Mouse (Mus musculus) midbrain, embryonic 11.5 days (tissue): ENCODE measurements around the gene Fzd5. TPM values are rescaled to one million over a fixed set of nuclear protein-coding genes. Genes with fewer than 3 reads are reported as not detected.
A peak's percentile ranks its signal among the peaks of the same experiment; 100 is the strongest.

Source experiments
- ATAC-seq: fragments of 200-750 bp; cut with Nextera tagmentation; 2 replicates; pipeline ENCODE4 v1.8.0; 2017; ENCODE audit warnings: moderate TSS enrichment, moderate library complexity; ENCODE audit not compliant: low FRiP score
- DNase-seq: peaks from one replicate; pipeline ENCODE4 v3.0.0; 2015; ENCODE audit warnings: low spot score; ENCODE audit errors: missing footprints
- H3K27ac ChIP-seq: fragments of 300-500 bp; sonication (generic); 2 replicates; pipeline ENCODE4 v1.5.1; 2014; ENCODE audit warnings: low read depth, low read length
- H3K27me3 ChIP-seq: fragments of 300-500 bp; sonication (generic); 2 replicates; pipeline ENCODE4 v1.6.1; 2014; ENCODE audit warnings: mild to moderate bottlenecking, low read length, moderate library complexity, mixed read lengths; ENCODE audit not compliant: control insufficient read depth, insufficient read depth
- H3K36me3 ChIP-seq: fragments of 300-500 bp; sonication (generic); 2 replicates; pipeline ENCODE4 v1.6.1; 2014; ENCODE audit warnings: mild to moderate bottlenecking, low read length, moderate library complexity, mixed read lengths; ENCODE audit not compliant: control insufficient read depth, insufficient read depth
- H3K4me1 ChIP-seq: fragments of 300-500 bp; sonication (generic); 2 replicates; pipeline ENCODE4 v1.6.1; 2014; ENCODE audit warnings: low read length; ENCODE audit not compliant: control insufficient read depth, insufficient read depth
- H3K4me2 ChIP-seq: fragments of 300-500 bp; sonication (generic); 2 replicates; pipeline ENCODE4 v1.6.1; 2014; ENCODE audit warnings: mild to moderate bottlenecking, moderate library complexity
- H3K4me3 ChIP-seq: fragments of 300-500 bp; sonication (generic); 2 replicates; pipeline ENCODE4 v1.5.1; 2014; ENCODE audit warnings: low read depth, low read length
- H3K9ac ChIP-seq: fragments of 300-500 bp; sonication (generic); 2 replicates; pipeline ENCODE4 v1.6.1; 2014; ENCODE audit warnings: low read length
- H3K9me3 ChIP-seq: fragments of 300-500 bp; sonication (generic); 2 replicates; pipeline ENCODE4 v1.6.1; 2016; ENCODE audit warnings: low read length; ENCODE audit not compliant: control insufficient read depth
- WGBS: fragments of 180-500 bp; shearing (Covaris S2); extraction: QIAGEN DNeasy Blood & Tissue Kit; methylation state at CpG from one replicate; pipeline ENCODE4 v1.1.7; 2014; 5-methylcytosine and 5-hydroxymethylcytosine counted together
- polyA plus RNA-seq: library from polyadenylated mRNA; unstranded; fragments of >200 nt; fragmentation: Nextera tagmentation; extraction: Ambion mirVana; gene quantifications from 2 replicates; pipeline ENCODE4 v1.2.1, GENCODE M21; 2014

The Fzd5 gene
- polyA plus RNA-seq: 0.18 and 0.52 TPM in 2 replicates

DNA sequence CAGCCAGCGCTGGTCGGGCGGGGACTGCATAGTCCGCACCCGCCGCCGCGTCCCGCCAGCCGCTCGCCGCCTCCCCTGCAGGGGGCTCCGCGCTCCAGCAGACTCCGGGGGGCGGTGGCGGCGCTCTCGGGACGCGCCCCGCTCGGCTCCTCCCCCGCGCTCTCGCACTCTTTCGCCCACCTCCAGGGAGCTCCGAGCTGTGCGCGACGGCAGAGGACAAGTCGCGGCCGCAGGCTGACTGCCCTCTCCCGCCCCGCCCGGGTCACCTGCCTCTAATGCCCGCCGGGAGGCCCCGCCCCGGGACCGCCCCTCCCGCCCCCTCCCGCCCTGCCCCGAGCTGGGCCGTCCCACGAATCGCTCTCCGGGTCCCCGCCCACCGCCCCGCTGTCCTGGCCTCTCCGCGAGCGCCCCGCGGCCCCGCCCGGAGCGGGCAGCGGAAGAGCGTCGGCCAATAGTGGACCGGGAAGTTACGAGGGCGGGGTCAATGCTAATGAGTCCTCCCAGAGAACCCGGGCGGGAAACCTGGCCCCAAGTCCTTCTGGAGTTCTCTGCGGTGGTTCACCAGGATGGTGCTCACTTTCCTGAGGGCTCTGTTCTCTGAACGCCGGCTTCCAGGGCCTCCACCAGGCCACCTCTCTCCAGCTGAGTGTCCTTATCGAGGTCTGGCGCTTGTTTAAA, at the start of gene Fzd5:
Fzd5 (minus strand) TSS at position 250 of the 678 bp plus-strand sequence.
- H3K9me3 ChIP-seq: no peaks in the 10 kb centered on the region
- peak within 1 kb of the TSS; percentile 97 for H3K4me2 ChIP-seq
- H3K27ac ChIP-seq: no peak within 1 kb of the TSS
- 1% methylated on average over 59 of the region's 73 CpGs for WGBS
- no peaks in the 10 kb centered on the region for H3K36me3 ChIP-seq
- peak within 1 kb of the TSS; percentile 58 for H3K4me3 ChIP-seq
- peak within 1 kb of the TSS; percentile 55 for H3K9ac ChIP-seq
- DNase-seq (peak; percentile 98), ATAC-seq (peak; percentile 94)
- peaks cover 38% of the 10 kb centered on the region for H3K27me3 ChIP-seq
- H3K4me1 ChIP-seq: peaks cover 28% of the 10 kb centered on the region

- H3K4me1 ChIP-seq: 0 out of 2 replicates have a peak, but pooled peaks cover 5% of the 10 kb centered on the region
- no peak for ATAC-seq
- peak; percentile 86 for DNase-seq
- no peak overlapping the region for H3K27ac ChIP-seq
- H3K9ac ChIP-seq: no peak overlapping the region
- no peaks in the 10 kb centered on the region for H3K27me3 ChIP-seq
- 41% methylated on average over 12 of the region's 12 CpGs for WGBS
- H3K9me3 ChIP-seq: no peaks in the 10 kb centered on the region
- H3K36me3 ChIP-seq: no peaks in the 10 kb centered on the region
- H3K4me3 ChIP-seq: no peak overlapping the region
- 0 out of 2 replicates have a peak overlapping the region, but pooled peaks have one; percentile 1 for H3K4me2 ChIP-seq
Measured at GRCm38 (mm10) chr1:64779863-64780262, 42.3 kb upstream of the Fzd5 start.

DNA sequence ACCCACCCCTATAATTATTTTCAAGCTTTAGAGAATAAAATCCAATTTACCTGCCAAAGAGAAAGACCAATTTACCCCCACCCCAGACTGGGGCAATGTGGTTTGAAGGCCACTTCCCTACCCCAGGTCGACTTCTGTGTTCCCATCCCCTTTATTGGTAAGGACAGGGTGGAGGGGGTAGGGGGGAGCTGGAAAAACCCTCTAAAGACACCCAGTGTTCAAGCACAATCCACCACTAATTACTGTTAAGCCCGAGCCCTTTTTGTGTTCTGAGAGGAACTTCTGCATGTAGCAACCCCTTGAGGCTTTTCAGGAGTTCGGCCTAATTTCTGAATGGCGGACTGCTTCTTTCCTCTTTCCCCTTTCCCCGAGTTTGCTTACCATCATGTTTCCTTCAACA, 41.9 kb upstream of the Fzd5 start:
- Histone ChIP-seq H3K4me3 (no peak overlapping the region), H3K9me3 (no peaks in the 10 kb centered on the region), H3K4me1 (0 out of 2 replicates have a peak, but pooled peaks cover 5% of the 10 kb centered on the region), H3K9ac (no peak overlapping the region), H3K27me3 (no peaks in the 10 kb centered on the region), H3K36me3 (no peaks in the 10 kb centered on the region), H3K27ac (no peak overlapping the region), H3K4me2 (no peak overlapping the region)
- DNase-seq (peak; percentile 86), ATAC-seq (no peak)
- 32% methylated on average over 5 of the region's 5 CpGs for WGBS

- H3K9ac ChIP-seq: no peak overlapping the region
- WGBS: 69% methylated on average over 4 of the region's 4 CpGs
- H3K4me1 ChIP-seq: no peaks in the 10 kb centered on the region
- no peak overlapping the region for H3K27ac ChIP-seq
- H3K4me2 ChIP-seq: no peak overlapping the region
- no peaks in the 10 kb centered on the region for H3K36me3 ChIP-seq
- H3K9me3 ChIP-seq: no peaks in the 10 kb centered on the region
- DNase-seq (no peak), ATAC-seq (no peak)
- H3K27me3 ChIP-seq: no peaks in the 10 kb centered on the region
- H3K4me3 ChIP-seq: no peak overlapping the region
Measured at GRCm38 (mm10) chr1:64773305-64773704, 35.8 kb upstream of the Fzd5 start.

- H3K9ac ChIP-seq: no peak overlapping the region
- H3K27ac ChIP-seq: no peak overlapping the region
- H3K4me3 ChIP-seq: no peak overlapping the region
- H3K4me2 ChIP-seq: no peak overlapping the region
- no peaks in the 10 kb centered on the region for H3K27me3 ChIP-seq
- no peaks in the 10 kb centered on the region for H3K4me1 ChIP-seq
- H3K36me3 ChIP-seq: no peaks in the 10 kb centered on the region
- 62% methylated on average over 6 of the region's 6 CpGs for WGBS
- H3K9me3 ChIP-seq: no peaks in the 10 kb centered on the region
- DNase-seq (no peak), ATAC-seq (no peak)
Measured at GRCm38 (mm10) chr1:64770169-64770568, 32.6 kb upstream of the Fzd5 start.

GRCm38 (mm10) chr1:64761646-64762045, 24.1 kb upstream of the Fzd5 start:
- Histone ChIP-seq H3K4me1 (no peaks in the 10 kb centered on the region), H3K27me3 (no peaks in the 10 kb centered on the region), H3K4me3 (no peak overlapping the region), H3K36me3 (no peaks in the 10 kb centered on the region), H3K9ac (no peak overlapping the region), H3K9me3 (no peaks in the 10 kb centered on the region), H3K27ac (no peak overlapping the region), H3K4me2 (no peak overlapping the region)
- WGBS: 84% methylated on average over 4 of the region's 4 CpGs
- DNase-seq (no peak), ATAC-seq (no peak)

DNA sequence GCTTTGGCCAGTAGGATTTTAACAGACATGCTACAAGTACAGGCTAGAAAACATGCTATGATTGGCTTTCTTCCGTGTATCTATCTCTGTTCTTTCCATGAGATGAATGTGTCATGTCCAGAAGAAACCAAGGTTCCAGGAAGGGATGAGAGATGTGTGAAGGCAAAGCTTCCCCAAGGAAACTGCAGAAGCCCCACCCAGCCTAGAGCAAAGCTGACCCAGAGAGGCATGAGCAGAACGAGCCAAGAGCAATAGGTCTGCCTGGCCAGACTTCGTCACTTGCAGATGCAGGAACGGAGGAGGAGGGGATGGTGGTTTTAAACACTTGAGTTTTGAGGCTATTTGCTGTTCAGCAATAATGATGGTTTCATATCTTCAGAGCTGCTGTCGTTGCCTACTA, 20.2 kb upstream of the Fzd5 start:
- WGBS: 89% methylated on average over 5 of the region's 5 CpGs
- Histone ChIP-seq H3K9me3 (no peaks in the 10 kb centered on the region), H3K4me1 (no peaks in the 10 kb centered on the region), H3K36me3 (no peaks in the 10 kb centered on the region), H3K27ac (no peak overlapping the region), H3K4me3 (no peak overlapping the region), H3K9ac (no peak overlapping the region), H3K27me3 (no peaks in the 10 kb centered on the region), H3K4me2 (no peak overlapping the region)
- ATAC-seq: no peak
- no peak for DNase-seq

DNA sequence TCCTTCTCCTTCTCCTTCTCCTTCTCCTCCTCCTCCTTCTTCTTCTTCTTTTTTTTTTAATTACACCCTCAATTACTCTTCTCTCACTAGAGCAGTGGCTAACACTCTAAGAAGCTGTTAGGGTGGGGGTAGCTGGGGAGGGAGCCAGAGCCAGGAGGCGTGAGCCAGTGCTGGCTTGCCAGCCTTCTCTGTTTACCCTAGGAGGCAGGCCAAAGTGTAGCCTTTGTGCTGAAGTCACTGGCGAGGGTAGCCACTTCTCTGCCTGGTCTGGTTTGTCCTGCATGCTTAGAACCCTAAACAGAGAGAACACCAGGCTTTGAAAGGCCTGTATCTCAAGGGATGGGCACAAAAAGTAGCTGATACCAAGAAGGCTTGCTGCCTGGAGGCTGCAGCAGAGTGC, 19.7 kb upstream of the Fzd5 start:
- H3K27me3 ChIP-seq: no peaks in the 10 kb centered on the region
- ATAC-seq (no peak), DNase-seq (no peak)
- no peaks in the 10 kb centered on the region for H3K4me1 ChIP-seq
- no peak overlapping the region for H3K4me2 ChIP-seq
- H3K27ac ChIP-seq: no peak overlapping the region
- no peak overlapping the region for H3K4me3 ChIP-seq
- H3K9ac ChIP-seq: no peak overlapping the region
- no peaks in the 10 kb centered on the region for H3K36me3 ChIP-seq
- 28% methylated on average over 2 of the region's 2 CpGs for WGBS
- no peaks in the 10 kb centered on the region for H3K9me3 ChIP-seq

DNA sequence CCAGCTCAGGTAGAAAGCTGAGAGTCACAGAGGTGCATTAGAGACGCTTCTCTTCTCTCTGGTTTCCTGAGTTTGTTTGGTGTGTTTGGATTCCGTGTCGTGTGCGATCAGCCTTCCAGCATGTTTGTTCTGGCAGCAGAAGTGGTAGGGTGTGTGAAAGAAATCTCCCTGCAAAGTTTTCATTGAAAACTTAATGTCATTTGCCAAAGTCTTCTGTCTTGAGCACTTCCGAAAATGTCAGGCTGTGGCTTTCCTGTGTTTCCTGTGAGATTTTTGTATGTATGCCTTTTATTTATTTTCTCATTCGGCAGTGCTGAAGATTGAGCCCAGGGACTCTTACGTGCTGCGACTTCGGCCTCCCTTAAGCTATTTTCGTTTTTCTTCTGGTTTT, 19.1 kb upstream of the Fzd5 start:
- WGBS: 79% methylated on average over 10 of the region's 10 CpGs
- DNase-seq (no peak), ATAC-seq (no peak)
- H3K27ac ChIP-seq: no peak overlapping the region
- no peaks in the 10 kb centered on the region for H3K27me3 ChIP-seq
- no peak overlapping the region for H3K4me3 ChIP-seq
- H3K9me3 ChIP-seq: no peaks in the 10 kb centered on the region
- no peaks in the 10 kb centered on the region for H3K4me1 ChIP-seq
- H3K9ac ChIP-seq: no peak overlapping the region
- no peaks in the 10 kb centered on the region for H3K36me3 ChIP-seq
- H3K4me2 ChIP-seq: no peak overlapping the region
